Mouse (Mus musculus) right cerebral cortex, adult 2 months (tissue): ENCODE data around the gene Pou2f2.
"Not testable (repeated sequence)": the region's sequence is repeated elsewhere in the genome, so short reads cannot be mapped to it uniquely, and the experiment has no call there.

ENCODE experiments used
- DNase-seq, 2 experiments: peaks; one replicate each; pipeline ENCODE4 v3.0.0; 2021 to 2022; ENCODE audit warnings: low spot score in 2 of 2

Pou2f2 gene

DNA sequence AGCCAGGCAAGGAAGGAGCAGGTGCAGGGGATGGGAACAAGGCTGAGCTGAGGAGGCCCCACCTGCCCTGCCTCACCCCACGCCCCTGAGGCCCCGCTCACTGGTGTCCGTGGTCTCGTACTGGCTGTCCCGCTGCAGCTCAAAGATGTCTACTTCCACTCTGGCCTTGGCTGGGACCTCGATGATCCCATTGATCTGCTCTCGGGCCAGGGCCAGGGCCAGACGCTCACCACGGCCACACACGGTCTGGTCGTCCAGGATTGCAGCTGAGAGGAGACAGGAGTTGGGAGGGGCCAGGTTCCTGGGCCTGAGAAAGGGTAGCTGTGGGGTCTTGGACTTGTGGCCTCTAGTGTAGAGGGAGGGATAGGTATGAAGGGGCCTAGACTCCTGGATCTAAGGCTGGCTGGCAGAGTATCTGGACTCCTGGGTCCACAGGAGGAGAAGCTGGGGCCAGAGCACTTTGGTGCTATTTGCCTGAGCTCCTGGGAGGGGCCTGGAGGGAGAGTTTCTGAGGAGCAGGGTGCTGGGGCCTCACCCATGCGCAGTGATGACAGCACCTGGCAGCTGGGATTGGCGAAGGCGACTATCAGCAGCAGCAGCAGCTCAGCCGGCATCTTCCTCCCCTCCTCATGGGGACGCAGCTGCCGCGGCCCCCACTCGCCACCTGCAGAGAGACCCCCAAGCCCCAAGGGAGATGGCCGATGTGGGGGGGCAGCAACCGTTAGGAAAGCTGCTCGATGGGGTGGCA, 111.4 kb downstream of the Pou2f2 start:
- no peak for DNase-seq

GRCm38 (mm10) chr7:25067338-25067737, 112.2 kb downstream of the Pou2f2 start:
- no peak for DNase-seq

- DNase-seq = peak; percentile 62 to 67
These were observed 115.6 kb downstream of the Pou2f2 start for GRCm38 (mm10) chr7:25063900-25064299.

DNA sequence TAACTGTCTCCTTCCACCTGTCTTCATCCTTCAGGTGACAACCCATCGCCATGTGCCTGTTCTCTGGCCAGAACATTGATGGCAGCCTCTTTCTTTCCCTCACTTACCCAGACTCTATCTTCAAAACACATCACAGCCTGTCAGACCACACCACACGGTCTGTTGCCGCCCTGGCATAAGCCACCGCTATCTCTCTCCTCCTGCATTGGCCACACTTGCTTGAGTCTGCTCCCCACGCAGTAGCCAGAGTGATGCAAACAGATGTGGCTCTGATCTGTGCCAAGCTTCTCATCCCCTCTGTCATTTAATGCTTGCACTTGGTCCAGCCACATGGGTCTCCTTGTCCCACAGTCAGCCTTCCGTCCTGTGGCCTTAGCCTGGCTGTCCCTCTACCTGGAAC, 116.2 kb downstream of the Pou2f2 start:
- DNase-seq = no peak

- no peak for DNase-seq
These were observed 120.7 kb downstream of the Pou2f2 start for GRCm38 (mm10) chr7:25058836-25059235.

- DNase-seq = no peak
These were observed 121.1 kb downstream of the Pou2f2 start for GRCm38 (mm10) chr7:25058394-25058793.

- no peak for DNase-seq
These were observed 121.6 kb downstream of the Pou2f2 start for GRCm38 (mm10) chr7:25057888-25058287.

GRCm38 (mm10) chr7:25056951-25057350, 122.6 kb downstream of the Pou2f2 start:
- DNase-seq = no peak

DNA sequence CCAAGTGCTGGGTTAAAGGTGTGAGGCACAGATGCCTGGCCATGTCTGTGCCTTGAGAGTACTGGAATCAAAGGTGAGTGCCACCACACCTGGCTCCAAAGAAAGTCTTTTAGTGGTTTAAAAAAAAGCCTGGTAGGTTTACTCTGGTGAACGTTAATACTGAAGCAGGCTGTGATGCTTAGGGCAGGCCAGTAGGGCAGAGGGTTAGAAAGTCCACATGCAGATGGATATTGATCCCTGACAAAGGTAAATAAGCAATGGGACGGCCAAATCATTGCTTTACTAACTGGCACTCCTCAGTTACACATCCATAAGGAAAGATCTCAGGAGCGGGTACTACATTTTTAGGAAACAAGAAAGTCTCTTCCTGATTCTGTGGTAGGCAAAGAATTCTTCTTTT, 126.9 kb downstream of the Pou2f2 start:
- DNase-seq = no peak

DNA sequence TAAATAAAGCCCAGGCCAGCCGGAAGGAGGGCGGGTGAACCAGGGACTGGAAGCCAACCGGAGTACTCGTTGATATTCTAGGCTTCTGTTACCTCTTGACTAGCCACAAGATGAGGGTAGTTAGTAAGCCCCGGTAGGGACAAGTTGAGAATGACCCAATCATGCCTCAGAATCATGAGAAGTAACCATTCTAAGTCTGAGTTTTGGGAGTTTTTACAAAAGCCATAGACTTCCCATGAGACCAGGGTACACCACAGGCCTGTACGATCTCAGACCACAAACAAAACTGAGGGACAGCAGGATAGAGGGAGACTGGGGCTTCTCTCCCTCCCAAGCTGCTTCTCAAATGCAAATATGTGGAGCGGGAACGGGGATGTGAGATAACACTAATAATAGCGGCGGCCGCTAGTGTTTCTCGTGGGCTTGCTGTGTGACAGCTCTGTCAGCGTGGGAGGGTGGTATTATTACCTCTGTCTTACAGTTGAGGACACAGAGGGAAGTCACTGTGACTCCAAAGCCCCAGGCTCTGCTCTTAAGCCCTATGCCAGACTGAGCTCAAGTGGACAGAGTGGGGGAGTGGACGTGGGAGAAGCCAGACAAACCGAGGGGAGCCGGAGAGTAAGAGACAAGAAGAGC, 130.1 kb downstream of the Pou2f2 start:
- peak; percentile 66 to 67 for DNase-seq

DNA sequence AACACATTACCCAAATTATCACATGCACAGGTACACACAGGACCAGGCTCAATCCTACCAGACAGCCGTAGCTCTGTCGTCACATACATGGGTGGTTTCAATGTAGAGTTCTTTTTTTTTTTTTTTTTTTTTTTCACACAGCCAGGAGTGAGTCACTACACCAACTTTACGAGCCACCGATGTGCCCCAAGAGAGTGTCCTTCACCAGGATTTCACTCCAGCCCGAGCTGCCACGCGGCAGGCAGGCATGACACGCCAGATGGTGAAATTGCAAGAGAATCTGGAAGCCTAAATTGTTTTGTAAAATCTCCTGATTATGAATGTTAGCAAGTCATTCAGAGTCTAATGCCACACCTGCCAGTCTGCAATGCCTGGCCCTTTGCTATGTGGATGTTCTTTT, 132.2 kb downstream of the Pou2f2 start:
- DNase-seq = peak; percentile 71 to 72

GRCm38 (mm10) chr7:25044599-25044998, 134.9 kb downstream of the Pou2f2 start:
- not testable (repeated sequence) for DNase-seq

GRCm38 (mm10) chr7:25041921-25042320, 137.6 kb downstream of the Pou2f2 start:
- DNase-seq = peak in 1 of 2 experiments; percentile 53
